Mouse (Mus musculus): Measurements from ENCODE around the gene Aox4. TPM values are rescaled to one million over a fixed set of nuclear protein-coding genes. Genes with fewer than 3 reads are reported as not detected.

Aox4 gene
- polyA plus RNA-seq, 1 experiment = not detected

GRCm38 (mm10) chr1:58307181-58307580, 97.0 kb downstream of the Aox4 start:
- Histone ChIP-seq H3ac (ENCODE audit: control insufficient read depth, insufficient read length) (no peak overlapping the region), H3K4me3 (no peak overlapping the region), H3K79me2 (ENCODE audit: control insufficient read depth, insufficient read depth) (no peaks in the 10 kb centered on the region), H3K27me3 (ENCODE audit: control insufficient read depth, insufficient read depth, insufficient read length) (no peaks in the 10 kb centered on the region), H3K36me3 (ENCODE audit: control insufficient read depth, insufficient read depth) (no peaks in the 10 kb centered on the region), H3K4me2 (ENCODE audit: low read depth) (no peak overlapping the region)
- TF ChIP-seq POLR2A (IDR thresholded peaks at IDR 0.05; ENCODE audit: insufficient read length, low read depth) = no peak
- TF ChIP-seq E2F4 (IDR thresholded peaks at IDR 0.05; ENCODE audit: insufficient read depth) = no peak
- no peak for TF ChIP-seq SRF (IDR thresholded peaks at IDR 0.05; ENCODE audit: control insufficient read depth, insufficient read length, low read depth)

- no peak for TF ChIP-seq E2F4 (IDR thresholded peaks at IDR 0.05; ENCODE audit: insufficient read depth)
- TF ChIP-seq USF1 (IDR thresholded peaks at IDR 0.05; ENCODE audit: low read depth) = no peak
- TF ChIP-seq TCF3 (IDR thresholded peaks at IDR 0.05; ENCODE audit: insufficient read length, low read depth) = no peak
- no peak for TF ChIP-seq MYOD1 (IDR thresholded peaks at IDR 0.05; ENCODE audit: control insufficient read depth in 1 of 3, insufficient read length in 2 of 3, low read depth in 2 of 3)
- TF ChIP-seq CEBPB (IDR thresholded peaks at IDR 0.05; ENCODE audit: insufficient read depth, poor library complexity, severe bottlenecking) = no peak
- TF ChIP-seq MAX (IDR thresholded peaks at IDR 0.05; ENCODE audit: low read depth) = no peak
- TF ChIP-seq REST (IDR thresholded peaks at IDR 0.05; ENCODE audit: insufficient read depth, insufficient read length) = no peak
- TF ChIP-seq SRF (IDR thresholded peaks at IDR 0.05; ENCODE audit: control insufficient read depth, insufficient read length, low read depth) = no peak
- no peak for TF ChIP-seq MYOG (IDR thresholded peaks at IDR 0.05; ENCODE audit: control insufficient read depth in 1 of 3, insufficient read depth in 1 of 3, insufficient read length in 2 of 3, low read depth in 2 of 3)
- no peak for TF ChIP-seq POLR2AphosphoS2 (IDR thresholded peaks at IDR 0.05; ENCODE audit: insufficient read length, low read depth)
- TF ChIP-seq TCF12 (IDR thresholded peaks at IDR 0.05; ENCODE audit: insufficient read depth, poor library complexity, severe bottlenecking) = no peak
- TF ChIP-seq POLR2A (IDR thresholded peaks at IDR 0.05; ENCODE audit: insufficient read length, low read depth) = no peak
- no peaks in the 10 kb centered on the region for H3K79me2 ChIP-seq (ENCODE audit: control insufficient read depth, insufficient read depth)
- no peaks in the 10 kb centered on the region for H3K36me3 ChIP-seq (ENCODE audit: control insufficient read depth, insufficient read depth)
- no peak overlapping the region for H3K4me2 ChIP-seq (ENCODE audit: low read depth)
- H3K4me3 ChIP-seq = no peak overlapping the region
- H3K27me3 ChIP-seq (ENCODE audit: control insufficient read depth, insufficient read depth, insufficient read length) = no peaks in the 10 kb centered on the region
- no peak overlapping the region for H3ac ChIP-seq (ENCODE audit: control insufficient read depth, insufficient read length)
Measured at GRCm38 (mm10) chr1:58308594-58308993, 98.4 kb downstream of the Aox4 start.

- Histone ChIP-seq H3ac (ENCODE audit: control insufficient read depth, insufficient read length) (no peak overlapping the region), H3K79me2 (ENCODE audit: control insufficient read depth, insufficient read depth) (no peaks in the 10 kb centered on the region)
- no peak for TF ChIP-seq POLR2A (IDR thresholded peaks at IDR 0.05; ENCODE audit: insufficient read length, low read depth)
- no peak for TF ChIP-seq MAX (IDR thresholded peaks at IDR 0.05; ENCODE audit: low read depth)
- TF ChIP-seq TCF12 (IDR thresholded peaks at IDR 0.05; ENCODE audit: insufficient read depth, poor library complexity, severe bottlenecking) = no peak
- TF ChIP-seq MYOG (IDR thresholded peaks at IDR 0.05; ENCODE audit: control insufficient read depth in 1 of 3, insufficient read depth in 1 of 3, insufficient read length in 2 of 3, low read depth in 2 of 3) = no peak
- TF ChIP-seq REST (IDR thresholded peaks at IDR 0.05; ENCODE audit: insufficient read depth, insufficient read length) = no peak
- TF ChIP-seq E2F4 (IDR thresholded peaks at IDR 0.05; ENCODE audit: insufficient read depth) = no peak
- no peak for TF ChIP-seq TCF3 (IDR thresholded peaks at IDR 0.05; ENCODE audit: insufficient read length, low read depth)
- no peak for TF ChIP-seq MYOD1 (IDR thresholded peaks at IDR 0.05; ENCODE audit: control insufficient read depth in 1 of 3, insufficient read length in 2 of 3, low read depth in 2 of 3)
- TF ChIP-seq USF1 (IDR thresholded peaks at IDR 0.05; ENCODE audit: low read depth) = no peak
- TF ChIP-seq SRF (IDR thresholded peaks at IDR 0.05; ENCODE audit: control insufficient read depth, insufficient read length, low read depth) = no peak
- no peak for TF ChIP-seq CEBPB (IDR thresholded peaks at IDR 0.05; ENCODE audit: insufficient read depth, poor library complexity, severe bottlenecking)
Measured at GRCm38 (mm10) chr1:58309853-58310252, 99.7 kb downstream of the Aox4 start.

GRCm38 (mm10) chr1:58311221-58311864, 101.1 kb downstream of the Aox4 start:
- Histone ChIP-seq H3K36me3 (ENCODE audit: control insufficient read depth, insufficient read depth) (no peaks in the 10 kb centered on the region), H3K4me3 (no peak overlapping the region), H3ac (ENCODE audit: control insufficient read depth, insufficient read length) (no peak overlapping the region), H3K4me2 (ENCODE audit: low read depth) (no peak overlapping the region), H3K27me3 (ENCODE audit: control insufficient read depth, insufficient read depth, insufficient read length) (no peaks in the 10 kb centered on the region), H3K79me2 (ENCODE audit: control insufficient read depth, insufficient read depth) (no peaks in the 10 kb centered on the region)
- TF ChIP-seq MYOD1 (IDR thresholded peaks at IDR 0.05; ENCODE audit: control insufficient read depth in 1 of 3, insufficient read length in 2 of 3, low read depth in 2 of 3) (no peak), TCF12 (IDR thresholded peaks at IDR 0.05; ENCODE audit: insufficient read depth, poor library complexity, severe bottlenecking) (no peak), CEBPB (IDR thresholded peaks at IDR 0.05; ENCODE audit: insufficient read depth, poor library complexity, severe bottlenecking) (no peak)

More at GRCm38 (mm10) chr1:58309853-58310252, 99.7 kb downstream of the Aox4 start:
- H3K27me3 ChIP-seq (ENCODE audit: control insufficient read depth, insufficient read depth, insufficient read length) = no peaks in the 10 kb centered on the region
- no peaks in the 10 kb centered on the region for H3K36me3 ChIP-seq (ENCODE audit: control insufficient read depth, insufficient read depth)
- no peak overlapping the region for H3K4me2 ChIP-seq (ENCODE audit: low read depth)
- H3K4me3 ChIP-seq = no peak overlapping the region

GRCm38 (mm10) chr1:58313173-58313572, 103.0 kb downstream of the Aox4 start:
- Histone ChIP-seq H3K4me2 (ENCODE audit: low read depth) (no peak overlapping the region), H3ac (ENCODE audit: control insufficient read depth, insufficient read length) (no peak overlapping the region), H3K4me3 (no peak overlapping the region), H3K79me2 (ENCODE audit: control insufficient read depth, insufficient read depth) (no peaks in the 10 kb centered on the region), H3K36me3 (ENCODE audit: control insufficient read depth, insufficient read depth) (no peaks in the 10 kb centered on the region), H3K27me3 (ENCODE audit: control insufficient read depth, insufficient read depth, insufficient read length) (no peaks in the 10 kb centered on the region)
- no peak for TF ChIP-seq CEBPB (IDR thresholded peaks at IDR 0.05; ENCODE audit: insufficient read depth, poor library complexity, severe bottlenecking)
- no peak for TF ChIP-seq POLR2A (IDR thresholded peaks at IDR 0.05; ENCODE audit: insufficient read length, low read depth)
- no peak for TF ChIP-seq POLR2AphosphoS2 (IDR thresholded peaks at IDR 0.05; ENCODE audit: insufficient read length, low read depth)
- no peak for TF ChIP-seq MYOG (IDR thresholded peaks at IDR 0.05; ENCODE audit: control insufficient read depth in 1 of 3, insufficient read depth in 1 of 3, insufficient read length in 2 of 3, low read depth in 2 of 3)
- TF ChIP-seq USF1 (IDR thresholded peaks at IDR 0.05; ENCODE audit: low read depth) = no peak
